Mouse (Mus musculus) cerebellum, adult 2 months (tissue): ENCODE data around the gene Nphp1. TPM values are rescaled to one million over a fixed set of nuclear protein-coding genes. Genes with fewer than 3 reads are reported as not detected.

ENCODE experiments used
- DNase-seq, 2 experiments: peaks; one replicate each; pipeline ENCODE4 v3.0.0; 2021
- H3K27ac ChIP-seq: fragments of 200-500 bp; 2 replicates; pipeline ENCODE4 v1.5.1; 2012; ENCODE audit warnings: low read length, control low read depth, inconsistent platforms; ENCODE audit not compliant: insufficient read depth
- H3K27me3 ChIP-seq: fragments of 200-500 bp; 2 replicates; pipeline ENCODE4 v1.6.1; 2012; ENCODE audit warnings: inconsistent platforms, mild to moderate bottlenecking, low read length, moderate library complexity; ENCODE audit not compliant: control insufficient read depth, insufficient read depth
- H3K4me1 ChIP-seq: fragments of 200-500 bp; 2 replicates; pipeline ENCODE4 v1.6.1; 2011; ENCODE audit warnings: low read length; ENCODE audit not compliant: control insufficient read depth, insufficient read depth
- H3K4me3 ChIP-seq: fragments of 200-500 bp; replicated peaks from 2 replicates; pipeline ENCODE3; 2011; ENCODE audit warnings: mild to moderate bottlenecking, low read depth, low read length, control low read depth; ENCODE audit not compliant: insufficient read depth
- CTCF ChIP-seq: fragments of 200-500 bp; IDR thresholded peaks from 2 replicates; pipeline ENCODE4 v1.5.1; 2011; ENCODE audit warnings: low read depth, mild to moderate bottlenecking, control low read depth, low read length, moderate library complexity, borderline replicate concordance; ENCODE audit not compliant: insufficient read depth
- POLR2A ChIP-seq: fragments of 200-500 bp; IDR thresholded peaks from 2 replicates; pipeline ENCODE4 v1.6.1; 2011; ENCODE audit warnings: low read length, control low read depth, borderline replicate concordance; ENCODE audit not compliant: insufficient read depth
- WGBS: fragments of 180-500 bp; shearing (Covaris S2); methylation state at CpG from one replicate; pipeline ENCODE4 v1.1.7; 2018; 5-methylcytosine and 5-hydroxymethylcytosine counted together
- polyA plus RNA-seq: library from polyadenylated mRNA; depleted of rRNA; stranded (reverse); fragments of >200 nt; gene quantifications from 2 replicates; pipeline ENCODE4 v1.2.3, GENCODE M21; 2012

The Nphp1 gene
- polyA plus RNA-seq, 1 experiment = 11.4 TPM

DNA sequence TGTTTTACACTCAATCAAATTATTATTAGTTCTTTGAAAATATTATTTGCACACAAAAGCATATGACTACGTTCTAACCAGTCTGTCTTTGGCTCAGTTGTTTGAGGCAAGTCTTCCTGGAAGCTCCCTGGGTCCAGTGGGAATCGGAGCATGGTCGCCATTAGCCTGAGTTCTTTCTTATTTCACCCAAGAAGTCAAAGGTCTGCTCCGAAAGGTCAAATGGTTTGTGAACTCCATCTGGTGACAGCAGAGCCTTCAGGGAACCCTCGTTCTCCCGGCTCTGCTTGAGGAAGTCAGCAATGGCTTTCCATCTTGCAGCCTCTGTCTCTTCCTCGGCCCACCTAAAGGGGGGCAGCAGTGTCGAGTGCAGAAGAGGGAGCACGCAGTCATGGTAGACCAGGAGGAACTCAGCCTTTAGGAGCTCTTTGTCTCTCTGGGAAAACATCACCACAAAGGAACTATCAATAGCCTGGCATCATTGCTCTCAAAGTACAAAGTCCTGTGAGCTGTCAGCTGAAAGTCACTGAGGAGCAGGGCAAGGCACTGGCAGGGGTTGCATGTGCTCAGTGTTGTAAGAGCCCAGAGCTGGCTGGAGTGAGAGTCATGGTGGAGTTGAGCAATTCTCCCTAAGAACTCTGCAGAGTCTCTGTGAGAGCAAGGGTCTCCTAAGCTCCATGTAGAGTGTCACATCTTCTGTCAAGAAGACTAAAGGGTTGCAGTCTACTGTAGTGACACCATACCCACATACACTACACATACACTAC, 47.8 kb downstream of the Nphp1 start:
- 79% methylated on average over 9 of the region's 9 CpGs for WGBS

DNA sequence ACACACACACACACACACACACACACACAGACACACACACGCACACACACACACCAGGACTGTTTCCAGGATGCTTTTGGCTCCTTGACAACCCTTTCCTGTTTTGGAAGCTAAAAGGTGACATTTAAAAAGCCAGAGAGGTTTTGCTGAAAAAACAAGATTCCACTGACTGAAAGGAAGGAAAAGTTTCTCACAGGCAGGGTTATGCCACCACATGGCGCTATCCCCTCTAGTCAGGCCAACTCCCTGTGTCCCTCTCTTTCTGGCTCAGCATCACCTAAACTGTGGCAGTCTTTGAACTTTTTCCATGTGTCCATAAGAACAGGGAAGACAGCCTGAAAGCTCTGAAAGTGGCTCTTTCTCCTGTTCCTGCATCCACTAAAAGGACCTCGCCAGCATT, 50.8 kb downstream of the Nphp1 start:
- TF ChIP-seq POLR2A (no peak), CTCF (no peak)
- 75% methylated on average over 3 of the region's 3 CpGs for WGBS
- H3K27me3 ChIP-seq = no peaks in the 10 kb centered on the region
- no peak overlapping the region for H3K4me3 ChIP-seq
- no peaks in the 10 kb centered on the region for H3K4me1 ChIP-seq
- no peak for DNase-seq
- no peak overlapping the region for H3K27ac ChIP-seq

More for the DNA sequence above, 47.8 kb downstream of the Nphp1 start:
- no peak for DNase-seq
- H3K4me3 ChIP-seq = no peak overlapping the region
- H3K27ac ChIP-seq = no peak overlapping the region
- no peaks in the 10 kb centered on the region for H3K4me1 ChIP-seq
- H3K27me3 ChIP-seq = no peaks in the 10 kb centered on the region
- no peak for TF ChIP-seq POLR2A
- no peak for TF ChIP-seq CTCF

DNA sequence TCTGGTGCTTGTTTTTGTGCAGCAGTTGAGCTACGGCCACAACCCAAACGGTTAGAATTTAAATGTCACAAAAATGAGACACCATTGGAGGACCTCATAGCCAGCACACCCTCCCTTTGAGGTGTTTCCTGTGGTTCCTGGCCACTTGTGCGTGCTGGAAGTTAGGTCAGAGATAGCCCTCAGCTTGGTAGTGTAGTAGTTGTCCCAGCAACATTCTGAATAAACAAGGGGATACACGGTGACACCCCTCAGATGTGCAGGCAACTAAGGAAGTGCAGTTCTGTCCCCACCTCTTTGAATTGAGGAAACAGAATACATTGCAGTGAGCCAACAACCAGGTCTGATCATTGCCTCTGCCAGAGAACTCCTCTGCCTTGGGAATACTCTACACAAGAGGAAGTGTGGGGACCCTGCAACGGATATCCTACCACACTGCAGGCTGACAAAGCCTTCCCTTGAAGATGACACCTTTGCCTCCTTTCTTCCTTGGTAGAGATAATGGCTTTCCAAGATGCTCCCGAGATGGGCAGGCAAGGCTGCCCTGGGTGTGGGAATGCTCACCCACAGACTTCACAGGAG, 52.0 kb downstream of the Nphp1 start:
- no peak for DNase-seq
- WGBS = 85% methylated on average over 6 of the region's 6 CpGs
- H3K27ac ChIP-seq = no peak overlapping the region
- no peak overlapping the region for H3K4me3 ChIP-seq
- H3K27me3 ChIP-seq = no peaks in the 10 kb centered on the region
- no peaks in the 10 kb centered on the region for H3K4me1 ChIP-seq
- TF ChIP-seq POLR2A (no peak), CTCF (no peak)

DNA sequence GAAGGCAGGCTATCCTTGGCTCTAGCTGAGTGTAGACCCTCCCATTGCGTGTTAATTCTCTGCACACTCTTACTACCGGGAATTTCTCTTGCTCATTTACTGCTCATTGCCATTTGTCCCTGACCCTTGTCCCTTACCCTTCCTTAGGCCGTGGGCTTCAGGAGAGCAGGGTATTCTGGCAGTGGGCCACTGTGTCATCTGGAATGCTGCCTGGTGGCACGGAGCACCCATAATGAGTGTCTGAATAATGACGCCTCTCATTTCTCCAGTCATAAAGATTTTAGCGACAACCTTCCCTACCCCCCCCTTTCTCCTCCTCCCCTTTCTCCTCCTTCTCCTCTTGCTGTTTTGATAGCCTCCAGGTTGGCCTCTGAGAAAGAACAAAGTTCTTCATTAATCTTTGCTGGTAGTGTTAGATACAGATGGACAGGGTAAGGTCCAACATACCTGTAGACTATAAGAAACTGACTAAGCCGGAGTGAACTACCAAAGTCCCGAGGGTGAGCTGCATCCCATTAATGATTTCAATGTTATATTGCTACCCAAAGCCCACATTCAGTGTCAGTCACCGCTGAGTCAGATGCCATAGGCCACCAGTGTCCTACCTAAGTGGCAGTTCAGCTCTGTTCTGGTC, 53.1 kb downstream of the Nphp1 start:
- no peak for DNase-seq
- no peak overlapping the region for H3K27ac ChIP-seq
- no peak overlapping the region for H3K4me3 ChIP-seq
- H3K4me1 ChIP-seq = no peaks in the 10 kb centered on the region
- TF ChIP-seq POLR2A (no peak), CTCF (no peak)
- 53% methylated on average over 9 of the region's 9 CpGs for whole genome bisulfite sequencing
- H3K27me3 ChIP-seq = no peaks in the 10 kb centered on the region

DNA sequence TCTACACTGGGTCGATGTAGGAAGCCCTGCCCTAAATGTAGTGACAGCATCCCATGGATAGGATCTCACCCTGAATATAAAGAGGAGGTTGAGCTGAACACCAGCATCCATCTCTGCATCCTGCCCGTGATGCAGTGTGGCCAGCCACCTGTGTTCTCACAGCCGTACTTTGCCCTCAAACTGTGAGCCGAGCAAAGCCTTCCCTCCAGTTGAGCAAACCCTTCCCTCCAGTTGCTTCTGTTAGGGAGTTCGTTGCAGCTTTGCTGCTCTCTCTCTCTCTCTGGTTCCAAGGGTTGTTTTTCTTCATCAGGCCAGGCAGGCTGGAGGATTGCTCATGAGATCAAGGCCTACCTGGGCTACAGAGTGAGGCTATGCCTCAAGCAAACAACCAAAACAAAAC, 53.8 kb downstream of the Nphp1 start:
- WGBS = 77% methylated on average over 5 of the region's 5 CpGs
- DNase-seq = no peak
- no peak for TF ChIP-seq CTCF
- TF ChIP-seq POLR2A = no peak

DNA sequence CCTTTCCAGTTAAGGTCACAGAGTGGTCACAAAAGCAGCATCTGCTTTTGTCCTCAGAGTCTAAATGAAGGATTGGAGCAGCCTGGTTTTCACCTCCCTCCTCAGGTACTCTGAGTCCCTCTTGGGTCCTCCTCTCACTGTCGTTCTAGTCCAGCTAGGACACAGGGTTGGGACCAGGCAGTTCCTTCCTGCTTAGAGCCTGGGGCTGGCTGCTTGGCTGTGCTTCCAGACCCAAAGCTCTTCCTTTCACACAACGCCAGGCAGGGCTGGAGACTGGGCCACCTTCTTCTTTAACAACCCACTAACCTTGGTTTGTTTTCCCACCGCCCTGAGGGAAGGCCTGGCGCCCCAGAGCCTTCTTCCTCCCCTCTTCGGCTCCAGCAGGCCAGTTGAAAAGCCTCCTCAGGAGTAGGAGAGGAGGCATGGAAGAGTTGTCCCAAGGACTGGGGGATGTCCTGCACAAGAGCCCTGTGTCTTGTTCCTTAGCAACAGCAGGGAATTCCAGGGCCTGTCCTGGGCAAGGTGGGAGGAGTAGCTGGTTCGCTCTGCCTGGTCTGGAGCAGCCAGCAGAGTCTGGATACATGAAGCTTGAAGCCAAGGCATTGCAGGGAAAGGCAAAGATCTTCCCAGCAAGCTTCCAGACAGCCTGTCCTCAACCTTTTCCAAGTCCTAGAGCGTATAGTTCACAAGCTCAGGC, 58.2 kb downstream of the Nphp1 start:
- Histone ChIP-seq H3K4me3 (no peak overlapping the region), H3K27ac (no peak overlapping the region), H3K27me3 (no peaks in the 10 kb centered on the region), H3K4me1 (no peaks in the 10 kb centered on the region)
- no peak for DNase-seq
- 67% methylated on average over 7 of the region's 7 CpGs for WGBS
- TF ChIP-seq CTCF (no peak), POLR2A (no peak)

More for the DNA sequence above, 53.8 kb downstream of the Nphp1 start:
- Histone ChIP-seq H3K4me1 (no peaks in the 10 kb centered on the region), H3K27ac (no peak overlapping the region), H3K4me3 (no peak overlapping the region), H3K27me3 (no peaks in the 10 kb centered on the region)

DNA sequence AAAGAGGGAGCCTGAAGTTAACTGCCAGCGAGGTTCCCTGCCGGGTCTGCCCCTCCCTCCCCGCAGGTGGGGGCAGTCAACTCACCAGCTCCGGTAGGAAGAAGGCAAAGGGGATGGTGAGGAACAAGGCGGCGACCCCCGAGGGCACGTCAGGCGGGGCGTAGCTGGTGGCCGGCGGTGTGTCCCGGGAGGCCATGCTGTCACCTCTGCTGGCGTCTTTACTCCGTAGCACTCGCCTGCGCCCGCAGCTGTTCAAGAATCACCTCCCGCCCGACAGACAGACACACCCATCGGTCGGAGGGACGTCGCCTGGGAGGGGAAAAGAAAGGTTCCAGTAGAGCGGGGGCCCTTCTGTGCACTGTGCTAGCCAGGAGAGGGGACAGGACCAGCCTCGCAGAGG, 59.0 kb downstream of the Nphp1 start, which contains the start of gene Mall:
Mall (minus strand) TSS at position 262 of the 400 bp plus-strand sequence.
- 4% methylated on average over 26 of the region's 26 CpGs for WGBS
- no peak within 1 kb of the TSS for H3K27ac ChIP-seq
- DNase-seq = no peak
- H3K4me3 ChIP-seq = no peak within 1 kb of the TSS
- no peaks in the 10 kb centered on the region for H3K4me1 ChIP-seq
- no peaks in the 10 kb centered on the region for H3K27me3 ChIP-seq
- TF ChIP-seq CTCF (no peak), POLR2A (no peak)
